Mouse (Mus musculus) left cerebral cortex, postnatal 14 days (tissue): ENCODE data around the gene Cpped1. TPM values are rescaled to one million over a fixed set of nuclear protein-coding genes. Genes with fewer than 3 reads are reported as not detected.

Experiments used
- DNase-seq, 2 experiments: peaks; one replicate each; pipeline ENCODE4 v3.0.0; 2021 to 2022; ENCODE audit warnings: low spot score in 2 of 2, mixed read lengths in 1 of 2
- intact Hi-C: fragments of 180-260 bp; cut with DNase I; formaldehyde crosslinking; loops from one replicate; pipeline ENCODE4 v1.15.1; 2025
- total RNA-seq, 2 experiments: library from RNA; stranded (reverse); gene quantifications; 2 replicates each; pipeline ENCODE4 v1.2.3; 2021

Cpped1 gene
- total RNA-seq, 2 experiments from 2014 or later, result 35.5 to 36.9 TPM

DNA sequence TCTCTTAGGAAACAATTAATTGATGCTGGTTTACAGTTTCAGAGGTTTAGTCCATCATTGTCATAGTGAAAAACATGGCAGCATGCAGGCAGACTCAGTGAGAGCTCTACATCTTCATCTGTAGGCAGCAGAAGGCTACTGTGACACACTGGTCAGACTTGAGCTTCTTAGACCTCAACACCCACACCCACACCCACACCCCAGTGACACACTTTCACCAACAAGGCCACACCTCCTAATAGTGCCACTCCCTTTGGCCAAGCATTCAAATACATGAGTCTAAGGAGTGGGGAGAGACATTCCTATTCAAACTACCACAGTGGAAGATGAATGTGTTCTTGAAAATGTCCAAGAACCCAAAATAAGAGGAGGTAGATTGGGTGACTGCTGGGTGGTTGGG, 125.9 kb downstream of the Cpped1 start:
- DNase-seq, result no peak
- intact Hi-C loops, result no loop called here

DNA sequence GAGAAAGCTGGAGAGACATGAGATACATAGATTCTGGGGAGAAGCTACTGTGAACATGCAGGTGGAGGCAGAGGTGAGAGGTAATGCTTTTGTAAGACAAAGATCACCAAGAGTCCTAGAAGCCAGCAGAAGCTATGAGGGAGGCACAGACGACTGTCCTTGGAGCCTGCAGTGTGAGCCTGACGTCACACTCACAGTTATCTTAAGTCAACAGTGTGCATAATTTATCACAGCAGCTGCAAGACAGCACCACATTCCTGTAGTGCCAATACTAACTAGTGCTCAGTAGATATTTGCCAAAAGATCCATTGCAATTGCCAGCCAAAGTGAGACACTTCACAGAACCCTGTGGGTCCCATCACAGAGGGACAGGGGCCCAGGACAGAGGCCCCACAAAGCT, 127.2 kb downstream of the Cpped1 start:
- intact Hi-C loops, result no loop called here
- peak in 1 of 2 experiments; percentile 31 for DNase-seq

DNA sequence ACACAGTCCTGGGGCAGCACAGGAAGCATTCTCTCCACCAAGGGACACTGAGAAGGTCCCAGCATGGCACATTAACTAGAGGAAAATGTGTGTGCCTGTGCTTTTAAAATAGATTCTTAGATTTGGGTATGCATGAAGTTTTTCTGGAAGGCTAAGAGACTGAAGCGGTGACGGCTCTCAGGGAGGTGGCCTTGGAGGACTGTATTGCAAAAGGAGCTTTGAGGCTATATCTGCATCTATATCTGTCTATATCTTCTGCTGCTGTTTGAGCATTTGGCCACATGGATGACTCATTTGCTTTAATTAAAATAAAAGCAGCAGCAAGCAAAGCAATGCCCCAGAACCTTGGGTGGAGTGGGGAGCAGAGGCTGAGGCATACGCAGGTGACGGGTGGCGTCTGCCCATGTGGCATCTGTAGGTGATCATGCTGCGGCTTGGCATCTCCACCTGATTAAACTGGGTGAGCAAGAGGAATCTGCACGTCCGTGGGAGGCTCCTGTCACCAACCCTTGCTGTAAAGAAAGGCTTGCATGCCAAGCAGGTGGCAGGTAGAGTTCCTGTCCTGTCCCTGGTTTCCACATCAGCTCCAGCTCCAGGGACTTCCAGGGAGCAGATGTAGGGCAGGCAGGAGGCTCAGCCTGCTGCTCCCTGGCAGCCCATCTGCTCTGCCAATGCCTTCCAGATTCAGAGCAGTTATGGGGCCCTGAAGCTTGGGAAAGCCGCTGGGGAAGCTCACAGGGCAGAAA, 130.4 kb downstream of the Cpped1 start:
- peak; percentile 29 to 37 for DNase-seq
- intact Hi-C loops, result no loop called here

DNA sequence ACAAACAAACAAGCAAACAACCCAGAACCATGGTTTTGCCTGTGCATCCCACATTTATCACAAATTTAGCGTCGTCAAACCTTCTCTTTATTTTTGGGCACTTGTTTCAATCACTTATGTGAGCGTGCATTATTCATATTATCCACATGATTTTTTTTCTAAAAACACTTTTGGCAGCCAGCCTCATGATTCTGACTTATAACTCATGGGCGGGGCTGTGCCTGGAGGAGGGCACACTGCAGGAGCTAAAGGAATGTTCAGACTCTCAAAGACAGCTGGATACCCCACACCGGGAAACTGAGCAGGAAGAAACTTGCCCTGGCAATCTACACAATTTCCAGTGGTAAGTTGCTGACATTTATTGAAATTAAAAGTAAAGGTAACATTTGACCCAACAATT, 131.1 kb downstream of the Cpped1 start:
- DNase-seq, result peak; percentile 14 to 50
- intact Hi-C loops, result no loop called here

DNA sequence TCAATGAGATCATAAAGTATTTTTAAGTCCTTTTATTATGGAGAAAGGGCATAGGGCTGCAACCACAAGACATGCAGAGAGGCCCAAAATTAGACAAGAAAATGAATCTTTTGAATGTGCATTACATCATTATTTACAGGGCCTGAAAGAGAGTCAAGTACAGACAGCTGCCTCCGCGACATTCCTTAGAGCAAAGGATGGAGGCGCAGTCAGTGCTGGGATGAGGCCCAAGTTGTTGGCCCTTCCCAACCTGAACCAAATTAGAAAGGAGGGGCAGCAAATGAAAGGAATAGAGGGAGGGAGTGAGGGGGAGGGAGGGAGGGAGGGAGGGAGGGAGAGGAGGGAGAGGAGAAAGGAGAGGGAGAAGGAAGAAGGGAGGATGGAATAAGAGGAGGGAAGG, 132.7 kb downstream of the Cpped1 start:
- no peak for DNase-seq
- intact Hi-C loops, result no loop called here

DNA sequence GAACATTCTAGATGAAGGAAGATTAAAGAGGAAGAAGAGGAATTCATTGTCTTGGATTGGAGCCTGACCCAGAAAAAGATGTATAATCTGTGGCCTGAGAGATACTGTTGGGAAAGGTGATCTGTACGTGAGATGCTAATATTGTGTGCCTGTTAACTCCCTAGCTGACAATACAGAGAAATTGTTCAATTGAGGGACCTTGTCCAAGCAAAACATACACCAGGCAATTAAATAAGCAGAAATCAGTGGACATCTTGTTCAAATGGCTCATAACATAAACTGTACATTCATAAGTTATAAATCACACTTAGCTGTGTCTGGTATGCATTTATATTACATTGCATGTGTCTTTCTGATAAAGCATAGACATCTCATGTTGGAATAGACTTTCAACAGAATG, 134.9 kb downstream of the Cpped1 start:
- intact Hi-C loops, result no loop called here
- DNase-seq, result no peak

DNA sequence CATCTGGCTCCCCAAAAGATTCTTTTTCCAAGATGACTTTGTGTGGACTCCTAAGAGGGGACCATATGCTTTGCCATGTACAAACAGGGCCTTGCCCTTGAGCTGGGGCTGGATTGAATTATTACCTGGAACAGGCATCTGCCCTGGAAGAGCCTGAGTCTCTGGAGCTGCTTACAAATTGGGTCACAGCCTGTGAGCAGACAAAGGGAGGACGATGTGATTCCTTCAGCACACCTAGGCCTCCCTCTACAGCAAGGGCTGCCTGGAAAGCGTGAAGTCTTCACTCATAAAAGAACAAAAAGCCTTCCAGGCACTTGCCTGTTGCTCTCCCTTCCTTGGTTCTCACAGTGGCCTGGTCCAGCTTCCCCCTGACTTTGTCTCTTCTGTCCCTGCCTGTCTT, 136.9 kb downstream of the Cpped1 start:
- no peak for DNase-seq
- intact Hi-C loops, result no loop called here

DNA sequence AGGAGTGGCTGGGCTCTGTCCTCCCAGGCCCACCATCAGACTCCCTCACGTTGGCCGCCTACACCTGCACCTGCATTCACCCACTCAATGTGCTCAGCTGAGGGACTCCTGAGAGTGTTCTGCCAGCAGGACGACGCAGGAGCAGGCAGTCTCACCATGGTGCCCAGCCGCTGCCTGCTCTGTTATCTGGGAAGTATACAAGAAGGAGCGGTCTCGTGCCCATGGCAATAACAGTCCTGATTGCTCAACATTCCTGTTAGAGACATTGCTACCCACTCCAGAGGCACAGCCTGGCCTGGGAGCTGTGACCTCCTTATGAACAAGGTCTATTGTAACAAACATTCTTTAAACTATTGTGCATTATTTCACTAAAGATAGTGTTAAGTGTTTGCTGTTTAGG, 151.3 kb downstream of the Cpped1 start:
- DNase-seq, result no peak
- intact Hi-C loops, result no loop called here

DNA sequence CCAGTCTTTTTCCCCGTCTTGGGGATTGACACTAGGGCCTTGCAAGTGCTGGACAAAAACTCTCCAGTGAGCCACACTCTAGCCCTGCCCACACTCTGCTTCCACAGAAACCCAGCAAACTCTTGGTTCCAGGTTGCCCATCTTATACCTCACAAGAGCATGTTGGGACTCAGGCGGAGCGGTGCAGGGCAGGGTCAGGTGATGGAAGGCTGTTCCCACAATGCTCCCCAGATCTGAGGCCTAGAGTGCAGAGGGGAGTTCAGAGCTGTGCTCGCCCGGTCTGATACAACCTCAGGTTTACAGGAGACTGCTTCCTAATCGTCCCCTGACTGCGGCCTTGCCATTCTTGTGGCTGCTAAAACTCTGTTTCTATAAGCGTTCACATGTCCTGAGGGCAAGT, 151.8 kb downstream of the Cpped1 start:
- DNase-seq, result no peak
- intact Hi-C loops, result no loop called here

DNA sequence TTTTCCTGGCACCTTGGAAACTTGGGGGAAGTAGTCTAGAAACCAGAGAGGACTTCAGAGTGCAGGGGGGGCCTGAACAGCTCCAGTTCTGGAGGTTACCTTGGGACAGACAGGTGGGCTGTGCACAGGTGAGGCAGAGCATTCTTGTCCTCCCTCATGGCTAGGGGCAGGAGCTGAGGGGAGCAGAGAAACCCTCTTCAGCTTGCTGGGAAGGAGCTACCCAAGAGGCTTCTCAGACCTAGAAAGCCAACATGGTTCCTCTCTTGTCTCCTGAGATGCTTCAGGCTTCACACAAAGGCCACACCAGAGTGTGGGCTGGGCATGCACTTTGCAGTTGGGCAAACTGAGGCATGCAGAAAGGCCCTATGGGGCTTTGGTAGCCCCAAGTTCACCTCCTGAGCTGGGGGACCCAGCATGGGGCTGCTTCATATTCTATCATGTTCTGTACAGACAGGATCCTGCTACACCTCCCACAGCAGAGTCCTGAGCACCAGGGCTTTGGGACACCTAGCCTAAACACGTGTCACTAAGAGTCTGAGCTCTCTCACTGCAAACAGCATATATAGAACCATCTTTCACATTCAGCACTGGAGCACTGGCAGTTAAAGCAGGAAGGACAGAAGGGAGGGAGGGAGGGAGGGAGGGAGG, 152.5 kb downstream of the Cpped1 start:
- intact Hi-C loops, result no loop called here
- DNase-seq, result no peak

DNA sequence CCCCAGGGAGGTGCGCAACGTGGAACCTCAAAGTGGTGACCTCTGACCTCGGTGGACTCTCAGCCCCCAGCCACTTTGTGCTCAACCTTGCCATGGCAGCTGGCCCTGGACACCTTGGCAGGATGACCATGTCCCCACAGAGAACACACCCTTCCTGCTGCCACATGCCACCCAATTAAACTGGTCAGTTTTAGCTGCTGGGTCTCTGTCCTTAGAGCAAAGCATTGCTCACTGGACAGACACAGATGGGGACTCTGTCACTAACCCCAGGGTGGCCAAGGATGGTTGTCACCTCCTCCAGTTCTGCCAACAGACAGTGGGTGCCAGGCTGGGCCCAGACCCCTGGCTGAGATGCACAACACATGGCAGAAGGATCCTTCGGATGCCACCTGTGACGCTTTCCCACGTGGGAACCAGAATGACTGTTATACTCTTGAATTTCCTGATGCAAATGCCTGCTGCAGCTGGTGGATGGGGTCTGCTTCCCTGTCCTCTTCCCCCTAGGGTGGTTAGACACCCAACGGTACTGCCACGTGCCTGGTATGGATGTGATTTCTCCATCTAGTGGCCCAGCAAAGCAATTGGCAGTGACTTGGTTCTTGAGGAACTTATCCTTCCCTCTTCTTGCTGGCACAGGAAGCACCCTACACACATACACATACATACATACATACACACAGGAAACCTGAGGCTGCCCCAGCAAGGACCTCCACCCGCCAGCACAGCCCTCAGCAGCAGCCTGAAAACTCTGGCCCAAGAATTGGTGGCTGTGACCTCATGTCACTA, 153.8 kb downstream of the Cpped1 start:
- intact Hi-C loops, result no loop called here
- peak in 1 of 2 experiments; percentile 29 for DNase-seq

DNA sequence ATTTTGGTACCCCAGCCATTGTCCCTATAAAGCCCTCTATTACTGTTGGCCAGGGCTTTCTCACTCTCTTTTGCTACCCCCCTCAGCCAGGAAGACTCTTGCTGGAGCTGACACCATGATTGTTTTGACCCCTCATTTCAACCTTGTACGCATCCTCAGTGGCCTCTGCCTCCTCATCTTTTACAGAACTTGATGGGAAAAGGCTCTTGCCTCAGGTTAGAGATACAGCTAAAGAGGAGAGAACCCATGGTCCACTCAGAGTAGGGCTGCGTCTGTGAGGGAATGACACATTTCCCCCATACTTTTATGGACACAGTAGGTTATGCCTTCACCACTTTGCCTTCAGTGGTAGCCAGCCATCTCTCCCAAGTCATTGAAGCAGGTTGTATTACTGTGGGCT, 155.1 kb downstream of the Cpped1 start:
- no peak for DNase-seq
- intact Hi-C loops, result no loop called here

Other genes with a start within 250 kb of the Cpped1 start
- gene Shisa9, start 74.7 kb upstream of the Cpped1 start, total RNA-seq, result 10 to 100 TPM; 64.3 to 68.5 TPM